Mouse (Mus musculus) megakaryocyte, embryonic 14.5 days (primary cell): ENCODE measurements around the gene Pde4c. TPM values are rescaled to one million over a fixed set of nuclear protein-coding genes. Genes with fewer than 3 reads are reported as not detected.
A peak's percentile ranks its signal among the peaks of the same experiment; 100 is the strongest.

ENCODE experiments used
- H3K27me3 ChIP-seq: replicated peaks from 2 replicates; pipeline ENCODE3; 2012; ENCODE audit warnings: inconsistent platforms
- H3K36me3 ChIP-seq: replicated peaks from 2 replicates; pipeline ENCODE3; 2012; ENCODE audit warnings: low read length, inconsistent platforms, mixed read lengths
- H3K4me1 ChIP-seq: 2 replicates; pipeline ENCODE4 v1.6.1; 2012; ENCODE audit warnings: inconsistent platforms
- H3K4me3 ChIP-seq: replicated peaks from 2 replicates; pipeline ENCODE3; 2012; ENCODE audit warnings: moderate library complexity, mild to moderate bottlenecking, inconsistent platforms
- H3K9me3 ChIP-seq: 2 replicates; pipeline ENCODE4 v1.6.1; 2012; ENCODE audit warnings: inconsistent platforms
- FLI1 ChIP-seq: IDR thresholded peaks from 2 replicates; pipeline ENCODE4 v1.6.1; 2012; ENCODE audit warnings: low read length, inconsistent platforms, mixed read lengths
- GATA1 ChIP-seq: IDR thresholded peaks from 3 replicates; pipeline ENCODE4 v1.6.1; 2012; ENCODE audit warnings: mixed read lengths, low read length, inconsistent platforms, borderline replicate concordance
- polyA plus RNA-seq: library from polyadenylated mRNA; stranded (reverse); fragments of >175 nt; gene quantifications from 2 replicates; pipeline ENCODE4 v1.2.3, GENCODE M21; 2012; ENCODE audit warnings: low replicate concordance; ENCODE audit not compliant: insufficient read depth

Gene Pde4c
- polyA plus RNA-seq, 1 experiment, result 0.03 TPM

GRCm38 (mm10) chr8:70697366-70698250 is 25.9 kb upstream of the Pde4c start:
- Histone ChIP-seq H3K27me3 (no peaks in the 10 kb centered on the region), H3K4me3 (peak overlapping the region; percentile 98), H3K9me3 (no peaks in the 10 kb centered on the region), H3K4me1 (peaks cover 70% of the 10 kb centered on the region), H3K36me3 (peaks cover 9% of the 10 kb centered on the region)
- no peak for TF ChIP-seq FLI1
- TF ChIP-seq GATA1, result no peak

GRCm38 (mm10) chr8:70698310-70699109 is 25.0 kb upstream of the Pde4c start, which contains the start of gene Jund:
Gene Jund, plus strand, starts transcription at chr8:70698949.
- Histone ChIP-seq H3K9me3 (no peaks in the 10 kb centered on the region), H3K27me3 (no peaks in the 10 kb centered on the region), H3K4me1 (peaks cover 72% of the 10 kb centered on the region), H3K36me3 (peaks cover 11% of the 10 kb centered on the region), H3K4me3 (peak within 1 kb of the TSS; percentile 98)
- no peak for TF ChIP-seq GATA1
- no peak for TF ChIP-seq FLI1

GRCm38 (mm10) chr8:70699116-70699833 is 24.2 kb upstream of the Pde4c start:
- Histone ChIP-seq H3K4me3 (peak overlapping the region; percentile 98), H3K4me1 (peaks cover 70% of the 10 kb centered on the region), H3K36me3 (peaks cover 11% of the 10 kb centered on the region), H3K27me3 (no peaks in the 10 kb centered on the region), H3K9me3 (no peaks in the 10 kb centered on the region)
- TF ChIP-seq GATA1 (no peak), FLI1 (no peak)

GRCm38 (mm10) chr8:70699834-70700554 is 23.5 kb upstream of the Pde4c start:
- Histone ChIP-seq H3K4me3 (peak overlapping the region; percentile 98), H3K9me3 (no peaks in the 10 kb centered on the region), H3K36me3 (peaks cover 11% of the 10 kb centered on the region), H3K27me3 (no peaks in the 10 kb centered on the region), H3K4me1 (peaks cover 68% of the 10 kb centered on the region)
- TF ChIP-seq FLI1 (no peak), GATA1 (no peak)

GRCm38 (mm10) chr8:70700555-70700922 is 23.0 kb upstream of the Pde4c start:
- Histone ChIP-seq H3K9me3 (no peaks in the 10 kb centered on the region), H3K4me1 (peaks cover 66% of the 10 kb centered on the region), H3K27me3 (no peaks in the 10 kb centered on the region), H3K4me3 (peak overlapping the region; percentile 98), H3K36me3 (peaks cover 11% of the 10 kb centered on the region)
- TF ChIP-seq GATA1 (no peak), FLI1 (no peak)

GRCm38 (mm10) chr8:70701048-70701981 is 22.2 kb upstream of the Pde4c start:
- H3K9me3 ChIP-seq, result no peaks in the 10 kb centered on the region
- peaks cover 11% of the 10 kb centered on the region for H3K36me3 ChIP-seq
- H3K4me1 ChIP-seq, result peaks cover 58% of the 10 kb centered on the region
- peak overlapping the region; percentile 98 for H3K4me3 ChIP-seq
- TF ChIP-seq GATA1 (no peak), FLI1 (no peak)
- no peaks in the 10 kb centered on the region for H3K27me3 ChIP-seq

GRCm38 (mm10) chr8:70701982-70702841 is 21.3 kb upstream of the Pde4c start:
- H3K4me3 ChIP-seq, result peak overlapping the region; percentile 98
- peaks cover 49% of the 10 kb centered on the region for H3K4me1 ChIP-seq
- peaks cover 4% of the 10 kb centered on the region; the same call in 1 of the 2 replicates for H3K9me3 ChIP-seq
- H3K36me3 ChIP-seq, result peaks cover 11% of the 10 kb centered on the region
- TF ChIP-seq GATA1, result no peak
- no peak for TF ChIP-seq FLI1
- H3K27me3 ChIP-seq, result peaks cover 5% of the 10 kb centered on the region

GRCm38 (mm10) chr8:70702842-70703182 is 20.7 kb upstream of the Pde4c start:
- Histone ChIP-seq H3K4me1 (peaks cover 46% of the 10 kb centered on the region), H3K36me3 (peaks cover 11% of the 10 kb centered on the region), H3K4me3 (peak overlapping the region; percentile 62), H3K9me3 (peaks cover 4% of the 10 kb centered on the region; the same call in 1 of the 2 replicates), H3K27me3 (peaks cover 9% of the 10 kb centered on the region)
- no peak for TF ChIP-seq FLI1
- TF ChIP-seq GATA1, result no peak
